Mouse (Mus musculus) brain, embryonic 14.5 days (tissue): Measurements from ENCODE around the gene Gak.

Source experiments
- CTCF ChIP-seq: fragments of 200-500 bp; IDR thresholded peaks from 2 replicates; pipeline ENCODE4 v1.5.1; 2012; ENCODE audit warnings: inconsistent platforms, mild to moderate bottlenecking, moderate library complexity, borderline replicate concordance; ENCODE audit not compliant: insufficient read depth, insufficient read length; ENCODE audit errors: extremely low read depth
- POLR2A ChIP-seq: fragments of 200-500 bp; IDR thresholded peaks from 2 replicates; pipeline ENCODE4 v1.6.1; 2012; ENCODE audit warnings: mild to moderate bottlenecking, inconsistent platforms, borderline replicate concordance; ENCODE audit not compliant: poor library complexity, insufficient read depth, insufficient read length, severe bottlenecking; ENCODE audit errors: extremely low read depth

- TF ChIP-seq CTCF, result no peak
- TF ChIP-seq POLR2A, result no peak
Measured at GRCm38 (mm10) chr5:108626050-108626660, 3.4 kb downstream of the Gak start.
